Mouse (Mus musculus) C2C12 (cell line): ENCODE measurements around the gene Col9a3.

Source experiments
- CEBPB ChIP-seq: IDR thresholded peaks from one replicate; pipeline ENCODE4 v1.6.1; 2011; ENCODE audit warnings: low read depth, mild to moderate bottlenecking, control low read depth, moderate library complexity
- CTCF ChIP-seq: IDR thresholded peaks from one replicate; pipeline ENCODE4 v1.5.1; 2011; ENCODE audit not compliant: control insufficient read depth, insufficient read depth, insufficient read length
- FOSL1 ChIP-seq: IDR thresholded peaks from one replicate; pipeline ENCODE4 v1.8.0; 2011; ENCODE audit warnings: mild to moderate bottlenecking, low read length; ENCODE audit not compliant: poor library complexity, insufficient read depth, severe bottlenecking
- MAX ChIP-seq: IDR thresholded peaks from one replicate; pipeline ENCODE4 v1.6.1; 2011; ENCODE audit warnings: mild to moderate bottlenecking, control low read depth
- MYOD1 ChIP-seq: IDR thresholded peaks from one replicate; pipeline ENCODE4 v1.6.1; 2011; ENCODE audit warnings: low read depth; ENCODE audit not compliant: control insufficient read depth, insufficient read length
- MYOG ChIP-seq: IDR thresholded peaks from one replicate; pipeline ENCODE4 v1.6.1; 2011; ENCODE audit not compliant: control insufficient read depth, insufficient read length; ENCODE audit errors: extremely low read depth
- USF1 ChIP-seq: IDR thresholded peaks from one replicate; pipeline ENCODE4 v1.6.1; 2011; ENCODE audit warnings: low read depth, mild to moderate bottlenecking, control low read depth, moderate library complexity

DNA sequence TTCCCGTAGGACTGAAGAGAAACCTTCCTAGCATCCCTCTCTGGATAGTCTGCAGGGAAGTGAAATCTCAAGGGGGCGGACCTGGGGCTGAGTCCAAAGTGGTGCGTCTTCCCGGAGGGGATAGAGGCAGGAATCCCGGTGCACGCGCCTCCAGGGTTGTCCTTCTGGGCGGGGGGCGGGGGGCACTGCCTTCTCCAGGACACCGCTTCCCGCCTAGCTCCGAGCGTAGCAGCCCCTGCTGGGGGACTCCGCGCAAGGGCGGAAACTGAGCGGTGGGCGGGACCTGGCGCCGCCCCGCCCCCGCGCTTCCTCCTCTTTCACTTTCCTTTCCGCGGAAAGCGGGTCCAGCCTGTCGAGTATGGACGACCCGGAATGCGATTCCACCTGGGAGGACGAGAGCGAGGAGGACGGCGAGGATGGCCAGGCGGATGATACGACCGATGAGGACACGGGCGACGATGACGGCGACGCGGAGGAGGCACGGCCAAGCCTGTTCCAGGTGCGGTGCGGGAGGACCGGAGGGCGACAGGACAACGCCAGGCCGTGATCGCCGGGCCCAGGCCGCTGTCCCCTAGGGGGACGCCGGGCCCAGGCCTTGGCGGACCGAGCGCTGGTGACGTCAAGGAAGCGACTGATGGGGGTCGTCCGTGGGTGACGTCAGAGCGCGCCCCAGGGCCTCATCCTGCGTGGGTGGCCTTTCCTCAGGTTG is 8.3 kb upstream of the Col9a3 start, which contains the start of gene Ogfr:
- TF ChIP-seq CTCF: no peak
- TF ChIP-seq MAX: no peak
- no peak for TF ChIP-seq FOSL1
- TF ChIP-seq USF1: no peak
- no peak for TF ChIP-seq CEBPB
- no peak for TF ChIP-seq MYOD1
- no peak for TF ChIP-seq MYOG
